Mouse (Mus musculus) neutrophil, adult 5-6 weeks (primary cell): ENCODE measurements around the gene Cmtm4. TPM values are rescaled to one million over a fixed set of nuclear protein-coding genes. Genes with fewer than 3 reads are reported as not detected.
"Not testable (repeated sequence)": the region's sequence is repeated elsewhere in the genome, so short reads cannot be mapped to it uniquely, and the experiment has no call there.

Experiments
- ATAC-seq: fragments of 151-379, 151-347 bp; 2 replicates; pipeline ENCODE4 v1.8.0; 2017; ENCODE audit warnings: mild to moderate bottlenecking, moderate TSS enrichment; ENCODE audit not compliant: insufficient number of reproducible peaks, poor library complexity, low FRiP score, severe bottlenecking; ENCODE audit errors: extremely low read depth
- total RNA-seq: library from RNA; stranded (forward); fragments of 200-1000 nt; gene quantifications from 2 replicates; pipeline ENCODE4 v1.2.3, GENCODE M21; 2017

Cmtm4 gene
- total RNA-seq, 1 experiment from 2014 or later: 0.81 TPM

GRCm38 (mm10) chr8:104308341-104308740 lies 87.3 kb downstream of the Cmtm4 start:
- ATAC-seq: not testable (repeated sequence)

- no peak for ATAC-seq
Observed at GRCm38 (mm10) chr8:104304962-104305361, 90.6 kb downstream of the Cmtm4 start.

- not testable (repeated sequence) for ATAC-seq
Observed at GRCm38 (mm10) chr8:104302536-104302935, 93.1 kb downstream of the Cmtm4 start.

- not testable (repeated sequence) for ATAC-seq
Observed at GRCm38 (mm10) chr8:104301577-104301976, 94.0 kb downstream of the Cmtm4 start.

Other genes starting within 250 kb of the Cmtm4 start
- gene Bean1, start 225.4 kb downstream of the Cmtm4 start, total RNA-seq: 0.12 TPM in 2 replicates
- 83.1 and 93.4 TPM in 2 replicates for gene Tk2, start 147.2 kb downstream of the Cmtm4 start, total RNA-seq
- 82.9 and 88.5 TPM in 2 replicates for gene Cklf, start 144.9 kb downstream of the Cmtm4 start, total RNA-seq
- not detected in 2 replicates for gene Cmtm2a, start 102.6 kb downstream of the Cmtm4 start, total RNA-seq
- gene Gm45711, start 85.7 kb downstream of the Cmtm4 start, total RNA-seq: not detected in 2 replicates
- not detected in 2 replicates for gene Cmtm1, start 85.7 kb downstream of the Cmtm4 start, total RNA-seq
- gene Gm11020, start 74.2 kb downstream of the Cmtm4 start, total RNA-seq: not detected in 2 replicates
- gene Cmtm2b, start 73.6 kb downstream of the Cmtm4 start, total RNA-seq: not detected in 2 replicates
- gene Cmtm3, start 56.4 kb downstream of the Cmtm4 start, total RNA-seq: 3.8 and 7.2 TPM in 2 replicates
- gene Dync1li2, start 47.2 kb upstream of the Cmtm4 start, total RNA-seq: 69.2 TPM in 2 replicates
- 0.81 and 1.2 TPM in 2 replicates for gene Terb1, start 114.1 kb upstream of the Cmtm4 start, total RNA-seq
- 98.6 and 98.9 TPM in 2 replicates for gene Nae1, start 138.8 kb upstream of the Cmtm4 start, total RNA-seq
- 2.2 and 2.4 TPM in 2 replicates for gene Car7, start 138.9 kb upstream of the Cmtm4 start, total RNA-seq
- 6.0 and 6.5 TPM in 2 replicates for gene Pdp2, start 195.6 kb upstream of the Cmtm4 start, total RNA-seq
- gene Cdh16, start 228.6 kb upstream of the Cmtm4 start, total RNA-seq: 2.0 TPM in 1 of 2 replicates, not detected in the other
- 13.0 and 20.0 TPM in 2 replicates for gene Rrad, start 235.5 kb upstream of the Cmtm4 start, total RNA-seq
- 21.1 and 22.6 TPM in 2 replicates for gene Ciao2b, start 246.2 kb upstream of the Cmtm4 start, total RNA-seq